Mouse (Mus musculus): ENCODE measurements at regions not wholly inside any gene's neighbourhood (a gene's known extent, or its start where the extent isn't known, plus 50 kb on each side); places are given as distances from the start of the nearest gene placed in this dataset.

DNA sequence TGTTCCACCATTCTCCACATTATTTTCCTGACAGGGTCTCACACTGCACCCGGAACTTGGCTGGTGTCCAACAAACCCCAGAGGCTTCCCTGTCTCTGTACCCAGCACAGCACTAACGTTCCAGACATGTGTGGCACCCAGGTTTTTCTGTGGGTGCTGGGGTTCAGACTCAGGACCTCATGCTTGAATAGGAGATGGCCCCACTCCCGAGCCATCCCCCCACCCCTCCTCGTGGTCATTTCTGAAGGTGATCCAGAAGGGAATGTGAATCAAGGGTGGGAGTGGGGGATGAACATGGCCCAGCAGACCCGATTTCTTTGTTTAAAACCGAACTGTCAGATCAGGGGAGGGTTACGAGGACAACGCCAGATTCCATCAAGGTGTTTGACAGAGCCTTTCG, 245.6 kb downstream of the Tbc1d1 start:
- TF ChIP-seq CTCF (IDR thresholded peaks at IDR 0.05; ENCODE audit: extremely low read depth, insufficient read depth, low read length) = no peak
- no peak for TF ChIP-seq POLR2A (IDR thresholded peaks at IDR 0.05; ENCODE audit: extremely low read depth, insufficient read depth, low read length)
